Mouse (Mus musculus): ENCODE measurements around the gene Ctla4.

- no peak for TF ChIP-seq NELFE (IDR thresholded peaks at IDR 0.05; ENCODE audit: low read depth, low read length)
- TF ChIP-seq MEF2A (IDR thresholded peaks at IDR 0.05; ENCODE audit: extremely low read depth, insufficient replicate concordance, low read depth, low read length, poor library complexity, severe bottlenecking), result no peak
- no peak for TF ChIP-seq POLR2A (IDR thresholded peaks at IDR 0.05; ENCODE audit: control insufficient read depth in 1 of 2, insufficient read depth in 1 of 2, low read depth in 1 of 2, low read length in 2 of 2, poor library complexity in 1 of 2)
- no peak for TF ChIP-seq ZC3H11A (IDR thresholded peaks at IDR 0.05; ENCODE audit: low read depth, low read length)
- no peak for TF ChIP-seq EP300 (IDR thresholded peaks at IDR 0.05; ENCODE audit: low read depth in 1 of 2, low read length in 2 of 2)
- no peak for TF ChIP-seq CTCF (IDR thresholded peaks at IDR 0.05 in 2 of 3, conservative IDR thresholded peaks at IDR 0.05 in 1 of 3; ENCODE audit: control insufficient read depth in 1 of 3, insufficient read depth in 1 of 3, low read depth in 2 of 3, low read length in 3 of 3, poor library complexity in 1 of 3, severe bottlenecking in 1 of 3)
- no peak for TF ChIP-seq TCF12 (IDR thresholded peaks at IDR 0.05; ENCODE audit: low read depth, low read length)
- TF ChIP-seq MAX (IDR thresholded peaks at IDR 0.05; ENCODE audit: low read length), result no peak
- no peak for TF ChIP-seq RCOR1 (IDR thresholded peaks at IDR 0.05; ENCODE audit: low read depth, low read length)
These were observed 12.4 kb downstream of the Ctla4 start for GRCm38 (mm10) chr1:60899244-60899643.
